Mouse (Mus musculus) forebrain, embryonic 10.5 days (tissue): ENCODE measurements around the gene Pvrig. TPM values are rescaled to one million over a fixed set of nuclear protein-coding genes. Genes with fewer than 3 reads are reported as not detected.
"Not testable (repeated sequence)": the region's sequence is repeated elsewhere in the genome, so short reads cannot be mapped to it uniquely, and the experiment has no call there.

Experiments used
- DNase-seq: peaks from one replicate; pipeline ENCODE4 v3.0.0-alpha.2; 2017; ENCODE audit warnings: low spot score; ENCODE audit errors: extremely low spot score
- H3K27ac ChIP-seq: fragments of 300-500 bp; sonication (generic); 2 replicates; pipeline ENCODE4 v1.5.1; 2016; ENCODE audit warnings: mild to moderate bottlenecking
- H3K27me3 ChIP-seq: fragments of 300-500 bp; sonication (generic); 2 replicates; pipeline ENCODE4 v1.6.1; 2016; ENCODE audit warnings: mild to moderate bottlenecking; ENCODE audit not compliant: poor library complexity, severe bottlenecking
- H3K36me3 ChIP-seq: fragments of 300-500 bp; sonication (generic); replicated peaks from 2 replicates; pipeline ENCODE4 v1.6.1; 2016; ENCODE audit warnings: mild to moderate bottlenecking, moderate library complexity
- H3K4me1 ChIP-seq: fragments of 300-500 bp; sonication (generic); 2 replicates; pipeline ENCODE4 v1.6.1; 2016
- H3K4me3 ChIP-seq: fragments of 300-500 bp; sonication (generic); 2 replicates; pipeline ENCODE4 v1.5.1; 2016; ENCODE audit warnings: mild to moderate bottlenecking, moderate library complexity
- H3K9me3 ChIP-seq: fragments of 300-500 bp; sonication (generic); 2 replicates; pipeline ENCODE4 v1.6.1; 2016; ENCODE audit warnings: mild to moderate bottlenecking, moderate library complexity
- WGBS: fragments of 180-500 bp; shearing (Covaris S2); methylation state at CpG from one replicate; pipeline ENCODE4 v1.1.7; 2016; 5-methylcytosine and 5-hydroxymethylcytosine counted together
- polyA plus RNA-seq: library from polyadenylated mRNA; unstranded; fragments of >200 nt; fragmentation: Nextera tagmentation; extraction: Ambion mirVana; gene quantifications from 2 replicates; pipeline ENCODE4 v1.2.1, GENCODE M21; 2016

Pvrig gene
- polyA plus RNA-seq: not detected in 2 replicates

GRCm38 (mm10) chr5:138341661-138342060 lies at the start of gene Pvrig:
Gene Pvrig (plus strand): TSS chr5:138341961.
- Histone ChIP-seq H3K4me3 (no peak within 1 kb of the TSS), H3K27me3 (no peaks in the 10 kb centered on the region), H3K27ac (no peak within 1 kb of the TSS), H3K9me3 (no peaks in the 10 kb centered on the region), H3K4me1 (no peaks in the 10 kb centered on the region), H3K36me3 (no peaks in the 10 kb centered on the region)
- 83% methylated on average over 2 of the region's 2 CpGs for WGBS
- no peak for DNase-seq

GRCm38 (mm10) chr5:138294158-138294557 lies 47.6 kb upstream of the Pvrig start:
- DNase-seq: no peak
- H3K36me3 ChIP-seq: no peaks in the 10 kb centered on the region
- H3K9me3 ChIP-seq: no peaks in the 10 kb centered on the region
- H3K4me1 ChIP-seq: no peaks in the 10 kb centered on the region
- no peak overlapping the region for H3K27ac ChIP-seq
- H3K27me3 ChIP-seq: no peaks in the 10 kb centered on the region
- H3K4me3 ChIP-seq: no peak overlapping the region

GRCm38 (mm10) chr5:138299613-138300012 lies 42.1 kb upstream of the Pvrig start:
- no peaks in the 10 kb centered on the region for H3K4me1 ChIP-seq
- H3K9me3 ChIP-seq: no peaks in the 10 kb centered on the region
- H3K27me3 ChIP-seq: no peaks in the 10 kb centered on the region
- no peak for DNase-seq
- no peak overlapping the region for H3K4me3 ChIP-seq
- no peaks in the 10 kb centered on the region for H3K36me3 ChIP-seq
- no peak overlapping the region for H3K27ac ChIP-seq
- WGBS: 92% methylated on average over 2 of the region's 2 CpGs

- Histone ChIP-seq H3K27ac (no peak overlapping the region), H3K4me1 (no peaks in the 10 kb centered on the region), H3K4me3 (no peak overlapping the region), H3K9me3 (no peaks in the 10 kb centered on the region), H3K27me3 (no peaks in the 10 kb centered on the region), H3K36me3 (no peaks in the 10 kb centered on the region)
- DNase-seq: no peak
- 87% methylated on average over 3 of the region's 3 CpGs for WGBS
Measured at GRCm38 (mm10) chr5:138312795-138313194, 29.0 kb upstream of the Pvrig start.

- H3K9me3 ChIP-seq: no peaks in the 10 kb centered on the region
- no peaks in the 10 kb centered on the region for H3K4me1 ChIP-seq
- H3K27me3 ChIP-seq: no peaks in the 10 kb centered on the region
- 93% methylated on average over 3 of the region's 3 CpGs for WGBS
- H3K36me3 ChIP-seq: no peaks in the 10 kb centered on the region
- H3K27ac ChIP-seq: no peak overlapping the region
- H3K4me3 ChIP-seq: no peak overlapping the region
- DNase-seq: no peak
Measured at GRCm38 (mm10) chr5:138343216-138343615, 1.5 kb downstream of the Pvrig start.

GRCm38 (mm10) chr5:138363208-138363607 lies 21.4 kb downstream of the Pvrig start:
- not testable (repeated sequence) for H3K9me3 ChIP-seq, H3K4me1 ChIP-seq, H3K27ac ChIP-seq, DNase-seq, H3K36me3 ChIP-seq, H3K4me3 ChIP-seq, H3K27me3 ChIP-seq
- 92% methylated on average over 7 of the region's 7 CpGs for WGBS

- WGBS: 91% methylated on average over 10 of the region's 10 CpGs
- not testable (repeated sequence) for H3K27me3 ChIP-seq
Measured at GRCm38 (mm10) chr5:138365347-138365746, 23.6 kb downstream of the Pvrig start.

More at GRCm38 (mm10) chr5:138365347-138365746, 23.6 kb downstream of the Pvrig start:
- H3K36me3 ChIP-seq, DNase-seq, H3K4me1 ChIP-seq, H3K9me3 ChIP-seq, H3K4me3 ChIP-seq, H3K27ac ChIP-seq: not testable (repeated sequence)

Other genes starting within 250 kb of the Pvrig start
- 98.4 and 105 TPM in 2 replicates for gene Zscan21, start 225.1 kb upstream of the Pvrig start, polyA plus RNA-seq
- gene Zfp113, start 186.2 kb upstream of the Pvrig start, polyA plus RNA-seq: 37.0 and 38.7 TPM in 2 replicates
- gene Cops6, start 180.9 kb upstream of the Pvrig start, polyA plus RNA-seq: 348 and 351 TPM in 2 replicates
- 32.7 TPM in 2 replicates for gene Ap4m1, start 170.0 kb upstream of the Pvrig start, polyA plus RNA-seq
- 444 and 449 TPM in 2 replicates for gene Mcm7, start 169.5 kb upstream of the Pvrig start, polyA plus RNA-seq
- gene Taf6, start 154.5 kb upstream of the Pvrig start, polyA plus RNA-seq: 151 and 155 TPM in 2 replicates
- 51.4 and 56.7 TPM in 2 replicates for gene Cnpy4, start 154.5 kb upstream of the Pvrig start, polyA plus RNA-seq
- gene Mblac1, start 147.6 kb upstream of the Pvrig start, polyA plus RNA-seq: 8.9 and 10.4 TPM in 2 replicates
- not detected in 2 replicates for gene Nxpe5, start 116.1 kb upstream of the Pvrig start, polyA plus RNA-seq
- gene Lamtor4, start 86.5 kb upstream of the Pvrig start, polyA plus RNA-seq: 38.9 and 41.5 TPM in 2 replicates
- gene BC037034, start 77.9 kb upstream of the Pvrig start, polyA plus RNA-seq: 5.3 and 5.5 TPM in 2 replicates
- gene Gal3st4, start 69.1 kb upstream of the Pvrig start, polyA plus RNA-seq: 3.1 and 3.9 TPM in 2 replicates
- 0.09 TPM in 2 replicates for gene Gm43720, start 62.0 kb upstream of the Pvrig start, polyA plus RNA-seq
- 34.8 and 36.7 TPM in 2 replicates for gene Gpc2, start 62.0 kb upstream of the Pvrig start, polyA plus RNA-seq
- gene Stag3, start 61.7 kb upstream of the Pvrig start, polyA plus RNA-seq: 3.8 and 4.1 TPM in 2 replicates
- 37.9 and 39.3 TPM in 2 replicates for gene Zfp157, start 99.5 kb downstream of the Pvrig start, polyA plus RNA-seq
- gene 1700123K08Rik, start 222.8 kb downstream of the Pvrig start, polyA plus RNA-seq: not detected in 2 replicates